Mouse (Mus musculus) left cerebral cortex, adult 11 months (tissue): ENCODE measurements around the gene Prokr2.

ENCODE experiments used
- DNase-seq: peaks from one replicate; pipeline ENCODE4 v3.0.0; 2022; ENCODE audit warnings: low spot score

Gene Prokr2

GRCm38 (mm10) chr2:132385194-132385838 is at the start of gene Prokr2:
Gene Prokr2 (minus strand): TSS chr2:132385447.
- no peak for DNase-seq

- no peak for DNase-seq
Observed at GRCm38 (mm10) chr2:132427160-132427941, 42.1 kb upstream of the Prokr2 start.

GRCm38 (mm10) chr2:132425576-132425975 is 40.3 kb upstream of the Prokr2 start:
- no peak for DNase-seq

GRCm38 (mm10) chr2:132423411-132424047 is 38.3 kb upstream of the Prokr2 start:
- DNase-seq: no peak

GRCm38 (mm10) chr2:132422846-132423245 is 37.6 kb upstream of the Prokr2 start:
- DNase-seq: no peak

GRCm38 (mm10) chr2:132418414-132418813 is 33.2 kb upstream of the Prokr2 start:
- no peak for DNase-seq

- DNase-seq: no peak
Observed at GRCm38 (mm10) chr2:132410126-132410525, 24.9 kb upstream of the Prokr2 start.

GRCm38 (mm10) chr2:132398136-132398535 is 12.9 kb upstream of the Prokr2 start:
- no peak for DNase-seq

GRCm38 (mm10) chr2:132395753-132396152 is 10.5 kb upstream of the Prokr2 start:
- DNase-seq: no peak

- DNase-seq: no peak
Observed at GRCm38 (mm10) chr2:132390607-132391160, 5.4 kb upstream of the Prokr2 start.

GRCm38 (mm10) chr2:132389562-132389961 is 4.3 kb upstream of the Prokr2 start:
- DNase-seq: no peak

- DNase-seq: no peak
Observed at GRCm38 (mm10) chr2:132384511-132385193, 595 bp downstream of the Prokr2 start.

- DNase-seq: no peak
Observed at GRCm38 (mm10) chr2:132382308-132382707, 2.9 kb downstream of the Prokr2 start.

- no peak for DNase-seq
Observed at GRCm38 (mm10) chr2:132379690-132380089, 5.6 kb downstream of the Prokr2 start.

- no peak for DNase-seq
Observed at GRCm38 (mm10) chr2:132378602-132379150, 6.6 kb downstream of the Prokr2 start.

- no peak for DNase-seq
Observed at GRCm38 (mm10) chr2:132377436-132377835, 7.8 kb downstream of the Prokr2 start.

- DNase-seq: no peak
Observed at GRCm38 (mm10) chr2:132375721-132376120, 9.5 kb downstream of the Prokr2 start.

- DNase-seq: no peak
Observed at GRCm38 (mm10) chr2:132375135-132375534, 10.1 kb downstream of the Prokr2 start.

GRCm38 (mm10) chr2:132373748-132374147 is 11.5 kb downstream of the Prokr2 start:
- DNase-seq: no peak

GRCm38 (mm10) chr2:132368433-132368832 is 16.8 kb downstream of the Prokr2 start:
- DNase-seq: no peak

GRCm38 (mm10) chr2:132343846-132344245 is 41.4 kb downstream of the Prokr2 start:
- no peak for DNase-seq

- no peak for DNase-seq
Observed at GRCm38 (mm10) chr2:132341293-132341692, 44.0 kb downstream of the Prokr2 start.
